Mouse (Mus musculus) liver (tissue): ENCODE results near the gene Galnt2.
A peak's percentile ranks its signal among the peaks of the same experiment; 100 is the strongest.

Experiments used
- DNase-seq: peaks from one replicate; pipeline ENCODE4 v3.0.0-alpha.2; 2020; ENCODE audit warnings: mixed read lengths

The Galnt2 gene

DNA sequence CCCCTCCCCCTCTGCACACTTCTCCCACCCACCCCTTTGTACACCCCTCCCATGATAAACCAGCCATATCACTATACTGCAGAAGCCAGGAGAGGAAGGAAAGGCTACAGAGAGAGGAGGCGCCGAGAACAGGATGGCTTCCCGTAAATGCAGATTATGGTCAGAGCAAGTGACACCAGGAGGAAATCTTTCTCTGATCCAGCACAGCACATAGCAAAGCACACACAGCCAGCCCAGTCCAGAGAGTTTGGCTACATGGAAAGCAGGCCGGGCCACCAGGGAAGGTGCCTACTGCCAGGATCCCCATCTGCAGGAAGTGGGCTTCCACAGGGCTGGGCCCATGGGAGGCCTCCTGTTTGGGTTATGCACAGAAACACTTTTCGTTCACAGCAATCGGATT, 63.2 kb downstream of the Galnt2 start:
- DNase-seq = no peak

DNA sequence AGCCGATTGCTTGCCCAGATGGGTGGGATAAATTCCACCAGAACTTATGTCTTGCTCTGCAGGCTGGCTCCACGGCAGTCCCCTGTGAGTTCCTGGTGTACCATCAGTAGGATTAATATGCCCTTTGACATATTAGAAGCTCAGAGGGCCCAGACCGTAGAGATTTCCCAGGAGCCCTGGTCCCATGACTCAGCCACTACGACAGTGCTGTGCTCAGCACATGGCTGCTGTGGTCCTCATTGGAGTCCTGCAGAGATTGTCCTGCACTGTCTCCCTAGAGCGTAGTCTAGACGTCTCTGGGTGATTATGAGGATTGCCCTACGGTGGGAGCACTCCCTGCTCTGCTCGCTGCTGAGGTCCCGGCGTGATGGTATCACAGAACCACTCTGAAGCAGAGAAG, 63.7 kb downstream of the Galnt2 start:
- DNase-seq = no peak

DNA sequence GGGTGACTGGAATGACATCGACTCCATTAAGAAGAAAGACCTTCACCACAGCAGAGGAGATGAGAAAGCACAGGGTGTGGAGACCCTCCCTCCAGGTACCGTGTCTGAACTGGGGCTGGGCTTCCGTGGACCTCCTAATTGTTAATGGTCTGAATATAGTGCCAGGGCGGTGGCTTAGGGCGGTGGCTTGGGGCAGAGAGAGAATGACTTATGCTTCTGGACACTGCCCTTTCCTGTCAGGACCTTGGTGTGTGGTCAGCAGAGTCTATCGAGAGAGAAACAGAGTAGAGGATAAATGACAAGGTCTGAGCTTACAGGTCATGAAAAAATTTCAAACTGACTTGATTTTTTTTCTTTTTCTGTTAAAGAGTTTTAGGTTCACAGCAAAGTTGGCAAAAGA, 64.2 kb downstream of the Galnt2 start:
- DNase-seq = no peak

GRCm38 (mm10) chr8:124301512-124301911, 70.3 kb downstream of the Galnt2 start:
- DNase-seq = no peak

GRCm38 (mm10) chr8:124301935-124302555, 70.9 kb downstream of the Galnt2 start:
- DNase-seq = no peak

DNA sequence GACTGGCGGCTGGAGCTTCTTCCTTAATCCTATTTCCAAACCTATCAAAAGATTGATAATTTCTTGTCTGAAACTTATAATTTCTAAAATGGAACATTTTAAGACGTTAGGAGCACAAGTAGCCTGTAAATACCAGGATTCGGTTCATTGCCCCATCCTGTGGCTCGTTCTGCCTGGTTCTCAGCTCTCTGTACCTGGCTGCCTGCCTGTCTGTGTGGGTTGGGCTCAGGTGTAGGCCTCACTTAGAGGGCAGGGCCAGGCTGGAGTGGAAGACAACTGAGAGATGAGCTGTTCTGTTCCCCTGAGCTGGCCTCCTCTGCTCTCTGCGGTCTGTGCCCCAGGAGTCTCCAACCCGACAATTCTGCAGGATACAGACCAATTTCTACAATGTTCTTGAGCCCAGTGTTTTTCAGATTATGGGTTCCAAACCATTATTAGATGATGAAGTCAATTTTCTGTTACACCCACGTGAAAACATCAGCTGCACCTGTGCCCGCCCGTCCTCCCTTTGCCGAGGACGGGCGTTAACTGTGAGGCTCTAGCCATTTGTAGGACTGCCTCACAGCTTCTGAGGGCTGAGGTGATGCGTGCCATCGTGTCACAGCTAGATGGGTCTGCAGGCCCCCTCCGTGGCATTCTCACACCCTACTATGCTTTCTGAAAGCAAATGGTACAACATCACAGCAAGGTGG, 72.2 kb downstream of the Galnt2 start:
- no peak for DNase-seq

GRCm38 (mm10) chr8:124304141-124304540, 73.0 kb downstream of the Galnt2 start:
- DNase-seq = no peak

- no peak for DNase-seq
Measured at GRCm38 (mm10) chr8:124306574-124306973, 75.4 kb downstream of the Galnt2 start.

GRCm38 (mm10) chr8:124307700-124308099, 76.5 kb downstream of the Galnt2 start:
- no peak for DNase-seq

DNA sequence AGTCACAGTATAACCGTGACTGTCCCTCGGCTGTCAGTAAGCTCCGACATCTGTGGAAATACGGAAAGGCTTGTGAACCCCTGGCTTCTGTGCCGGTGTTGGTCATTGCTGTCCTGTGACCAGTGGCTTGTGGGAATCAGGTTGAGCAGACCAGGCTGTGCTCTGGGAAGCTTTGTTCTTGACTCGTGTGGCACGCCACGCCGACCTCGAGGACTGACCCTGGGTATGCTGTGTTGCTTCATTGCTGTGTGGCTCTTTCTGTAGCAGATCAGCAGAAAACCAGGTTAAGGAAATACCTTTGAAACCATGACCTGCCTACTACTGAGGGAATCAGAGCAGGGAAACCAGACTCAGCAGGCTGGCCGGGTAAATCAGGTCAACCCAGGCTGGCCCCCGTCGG, 79.3 kb downstream of the Galnt2 start:
- DNase-seq = no peak

DNA sequence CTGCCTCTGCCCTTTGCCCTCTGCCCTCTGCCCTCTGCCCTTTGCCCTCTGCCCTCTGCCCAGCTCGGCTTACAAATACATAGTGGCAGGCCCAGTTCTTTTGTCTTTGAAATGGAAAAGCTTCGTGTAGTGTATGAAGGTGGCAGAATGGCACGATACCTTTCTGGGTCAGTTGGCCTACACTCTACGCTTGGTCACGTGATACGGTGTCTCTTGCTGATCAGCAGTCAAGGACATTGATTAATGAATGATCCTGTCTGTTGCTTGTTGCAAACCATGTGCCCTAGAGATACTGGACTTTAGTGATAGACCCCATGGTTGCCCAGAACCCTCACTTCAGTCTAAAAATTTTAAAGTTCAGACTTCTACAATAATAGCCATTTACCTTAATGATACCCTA, 79.9 kb downstream of the Galnt2 start:
- DNase-seq = no peak

DNA sequence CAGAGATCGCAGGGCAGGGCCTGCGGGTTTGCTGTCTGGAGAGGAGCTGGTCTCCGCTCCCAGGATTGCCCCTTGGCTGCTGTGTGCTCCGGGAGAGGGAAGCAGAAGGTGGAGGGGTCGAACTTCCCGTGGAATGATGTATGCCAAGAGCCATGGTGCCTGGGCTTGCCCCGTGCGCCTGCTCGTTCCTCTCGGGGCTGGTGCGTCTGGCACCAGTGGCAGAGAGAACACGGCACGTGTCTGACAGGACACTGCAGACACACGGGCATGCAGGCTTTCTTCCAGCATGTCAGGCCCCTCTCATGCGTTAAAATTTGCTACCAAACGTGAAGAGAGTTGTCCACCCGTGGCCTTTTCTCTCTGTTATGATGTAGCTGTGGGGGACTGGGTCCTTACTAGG, 80.5 kb downstream of the Galnt2 start:
- DNase-seq = no peak

GRCm38 (mm10) chr8:124312228-124312627, 81.0 kb downstream of the Galnt2 start:
- DNase-seq = no peak

GRCm38 (mm10) chr8:124314803-124315202, 83.6 kb downstream of the Galnt2 start:
- DNase-seq = peak; percentile 28

- no peak for DNase-seq
Measured at GRCm38 (mm10) chr8:124316466-124317136, 85.4 kb downstream of the Galnt2 start.

DNA sequence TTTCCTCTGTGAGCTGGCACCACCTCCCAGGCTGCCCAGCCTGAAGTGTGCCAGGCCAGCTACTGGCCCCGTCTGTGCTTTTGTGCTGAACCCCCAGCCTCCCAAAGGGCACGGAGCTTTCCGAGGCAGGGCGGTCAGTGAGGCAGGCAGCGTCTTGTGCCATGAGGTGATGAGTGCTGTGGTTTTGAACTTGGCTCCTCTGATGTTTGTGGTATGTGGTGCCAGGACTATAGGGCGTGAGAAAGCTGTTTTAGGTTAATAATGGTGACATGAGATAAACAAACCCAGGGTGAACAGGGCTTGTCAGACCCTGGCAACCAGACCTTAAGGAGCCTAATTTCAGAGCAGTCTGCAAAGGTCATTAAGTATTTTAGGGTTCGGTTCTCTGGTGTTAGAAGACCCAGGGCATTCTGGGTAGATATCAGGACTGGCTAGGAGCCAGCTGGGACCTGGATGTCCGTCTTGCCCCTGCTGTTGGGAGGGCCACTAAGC, 86.0 kb downstream of the Galnt2 start:
- DNase-seq = no peak

DNA sequence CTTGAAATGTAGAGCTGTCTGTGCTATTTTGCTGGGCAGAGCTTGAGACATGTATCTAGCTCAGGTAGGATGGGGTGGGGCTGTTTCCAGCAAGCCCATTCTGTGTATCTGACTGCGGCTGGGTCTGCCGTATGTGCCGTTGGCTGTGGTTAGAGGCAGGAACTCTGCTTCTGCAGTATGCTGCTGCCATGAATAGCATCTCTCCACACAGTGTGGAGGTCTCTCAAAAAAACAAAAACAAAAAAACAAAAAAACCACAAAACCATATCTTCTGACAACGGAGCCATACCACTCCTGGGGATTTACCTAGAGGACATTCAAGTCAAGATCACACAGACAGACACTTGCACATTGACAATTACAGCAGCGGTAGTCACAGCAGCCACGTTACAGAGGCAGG, 86.6 kb downstream of the Galnt2 start:
- DNase-seq = peak; percentile 35

DNA sequence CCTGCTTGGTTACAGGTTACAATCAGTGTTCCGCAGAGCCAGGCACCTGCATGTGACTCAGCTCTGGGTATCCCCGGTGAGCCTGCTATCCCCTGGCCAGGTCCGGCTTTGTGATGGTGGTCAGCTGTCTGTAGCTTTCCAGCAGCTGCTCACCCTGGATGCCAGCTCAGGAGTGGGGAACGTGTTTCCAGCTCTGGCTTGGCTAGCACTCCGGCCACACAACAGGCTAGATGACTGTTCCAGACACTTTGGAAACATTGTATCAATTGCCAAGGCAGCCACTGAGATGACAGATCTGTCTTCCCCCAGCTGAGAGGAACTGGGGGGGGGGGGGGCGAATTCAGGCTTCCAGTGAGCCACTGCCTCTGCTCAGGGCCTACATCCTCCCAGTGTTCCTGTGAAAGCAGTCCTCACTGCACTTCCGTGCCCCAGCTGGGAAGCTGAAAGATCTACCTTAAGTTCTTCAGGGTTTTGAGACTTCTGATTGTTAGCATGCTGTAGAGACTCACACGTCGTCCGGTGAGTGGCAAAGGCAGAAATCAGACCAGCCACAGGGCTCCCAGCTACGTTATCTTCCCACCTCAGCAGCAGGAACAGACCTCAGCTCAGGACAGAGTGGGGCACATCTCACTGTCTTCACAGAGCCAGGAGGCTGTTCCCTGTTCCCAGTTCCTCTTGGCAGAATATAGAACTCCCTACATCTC, 87.6 kb downstream of the Galnt2 start:
- DNase-seq = peak; percentile 29

- no peak for DNase-seq
Measured at GRCm38 (mm10) chr8:124319316-124319652, 88.1 kb downstream of the Galnt2 start.

GRCm38 (mm10) chr8:124321227-124321840, 90.1 kb downstream of the Galnt2 start:
- no peak for DNase-seq

DNA sequence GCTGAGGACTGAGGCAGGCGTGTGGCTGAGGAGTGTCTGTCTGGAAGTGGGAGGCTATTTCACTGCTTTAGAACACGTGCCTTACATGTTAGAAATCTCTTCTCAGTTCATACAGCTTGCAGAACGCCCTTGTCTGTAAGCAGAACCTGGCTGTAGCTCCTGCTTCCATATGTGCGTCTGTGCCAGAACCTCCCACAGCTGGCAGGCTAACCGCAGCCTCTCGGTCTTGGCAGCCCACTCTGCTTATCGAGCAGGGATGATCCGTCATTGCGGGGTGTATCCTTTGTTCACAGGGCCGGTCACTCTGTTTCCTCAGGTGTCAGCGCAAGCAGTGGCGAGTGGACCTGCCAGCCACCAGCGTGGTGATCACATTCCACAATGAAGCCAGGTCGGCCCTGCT, 92.2 kb downstream of the Galnt2 start:
- no peak for DNase-seq

- no peak for DNase-seq
Measured at GRCm38 (mm10) chr8:124328259-124328658, 97.1 kb downstream of the Galnt2 start.

- no peak for DNase-seq
Measured at GRCm38 (mm10) chr8:124329690-124330089, 98.5 kb downstream of the Galnt2 start.
